Comparison of ENCODE assay signal across 9 mouse cellular contexts in genomic region chr3:96937606-96938005, GRCm38 (mm10). TPM values are rescaled to one million over a fixed set of nuclear protein-coding genes. Genes with fewer than 3 reads are reported as not detected.
DNase-seq lines count a peak whose midpoint lies in the region; ATAC-seq lines count a peak whose summit lies in the region.
"Had no signal": no experiment of that assay in that cellular context is flagged by ENCODE, and none has a peak within 500 bp of the region (broad histone marks: within the 10 kb centered on the region; RNA-seq: fewer than 3 reads in every experiment).

No protein-coding gene starts in this region.

- peak; percentile 41; the same call in 1 of the 2 replicates for ATAC-seq in embryonic facial prominence, embryonic 11.5 days (replicated peaks; ENCODE audit: insufficient number of reproducible peaks, low FRiP score, low TSS enrichment, low read depth)
- ATAC-seq in hindbrain, embryonic 12.5 days (ENCODE audit: low FRiP score), result peak; percentile 75
- peak; percentile 72 for ATAC-seq in midbrain, embryonic 14.5 days (ENCODE audit: low FRiP score, low TSS enrichment)

- H3K4me2 ChIP-seq in embryonic facial prominence, embryonic 11.5 days (ENCODE audit: low read depth, low read length), result no peak overlapping the region
- no peak overlapping the region for H3K4me2 ChIP-seq in hindbrain, embryonic 12.5 days (replicated peaks)
- no peak overlapping the region for H3K4me2 ChIP-seq in midbrain, embryonic 14.5 days (ENCODE audit: low read length)

- no peaks in the 10 kb centered on the region for H3K27me3 ChIP-seq in embryonic facial prominence, embryonic 11.5 days (ENCODE audit: control insufficient read depth, insufficient read depth, low read length)
- peaks cover 23% of the 10 kb centered on the region for H3K27me3 ChIP-seq in embryonic facial prominence, embryonic 10.5 days (replicated peaks; ENCODE audit: low read depth, poor library complexity, severe bottlenecking)
- H3K27me3 ChIP-seq in hindbrain, embryonic 12.5 days, result peaks cover 24% of the 10 kb centered on the region
- H3K27me3 ChIP-seq in midbrain, embryonic 14.5 days (ENCODE audit: control insufficient read depth, insufficient read depth, low read length), result no peaks in the 10 kb centered on the region

- DNase-seq in embryonic facial prominence, embryonic 11.5 days (ENCODE audit: low spot score), result no peak
- DNase-seq in embryonic facial prominence, embryonic 10.5 days (ENCODE audit: low spot score), result no peak
- DNase-seq in MN1 (ENCODE audit: low spot score), result peak; percentile 35
- DNase-seq in midbrain, embryonic 14.5 days, result peak; percentile 77
- no peak for DNase-seq in gastrocnemius, adult 18-20 months (ENCODE audit: low spot score)
- no peak for DNase-seq in adrenal gland, adult 2 months
- no peak for DNase-seq in thymus, postnatal 4 days
- DNase-seq: lung, adult 2 months had no signal

- H3K9me3 ChIP-seq in embryonic facial prominence, embryonic 11.5 days (replicated peaks; ENCODE audit: control insufficient read depth, low read length), result no peaks in the 10 kb centered on the region
- no peaks in the 10 kb centered on the region for H3K9me3 ChIP-seq in embryonic facial prominence, embryonic 10.5 days
- no peaks in the 10 kb centered on the region for H3K9me3 ChIP-seq in hindbrain, embryonic 12.5 days (replicated peaks)
- no peaks in the 10 kb centered on the region for H3K9me3 ChIP-seq in midbrain, embryonic 14.5 days (ENCODE audit: control insufficient read depth, low read length)

- H3K36me3 ChIP-seq in embryonic facial prominence, embryonic 11.5 days (replicated peaks; ENCODE audit: control insufficient read depth, insufficient read depth, low read depth, low read length), result no peaks in the 10 kb centered on the region
- no peaks in the 10 kb centered on the region for H3K36me3 ChIP-seq in embryonic facial prominence, embryonic 10.5 days (replicated peaks)
- no peaks in the 10 kb centered on the region for H3K36me3 ChIP-seq in hindbrain, embryonic 12.5 days
- no peaks in the 10 kb centered on the region for H3K36me3 ChIP-seq in midbrain, embryonic 14.5 days (ENCODE audit: control insufficient read depth, insufficient read depth, low read length)

- 35% methylated on average over 5 of the region's 5 CpGs for WGBS in embryonic facial prominence, embryonic 11.5 days
- WGBS in embryonic facial prominence, embryonic 10.5 days, result 40% methylated on average over 5 of the region's 5 CpGs
- 17% methylated on average over 5 of the region's 5 CpGs for WGBS in hindbrain, embryonic 12.5 days
- 3% methylated on average over 5 of the region's 5 CpGs for WGBS in midbrain, embryonic 14.5 days

- no peak overlapping the region for H3K9ac ChIP-seq in embryonic facial prominence, embryonic 11.5 days (replicated peaks; ENCODE audit: low read length)
- no peak overlapping the region for H3K9ac ChIP-seq in hindbrain, embryonic 12.5 days
- no peak overlapping the region; the same call in 1 of the 2 replicates for H3K9ac ChIP-seq in midbrain, embryonic 14.5 days (replicated peaks; ENCODE audit: low read length)

- H3K4me3 ChIP-seq in embryonic facial prominence, embryonic 11.5 days (ENCODE audit: low read depth, low read length), result no peak overlapping the region
- no peak overlapping the region for H3K4me3 ChIP-seq in embryonic facial prominence, embryonic 10.5 days
- H3K4me3 ChIP-seq in hindbrain, embryonic 12.5 days, result no peak overlapping the region
- no peak overlapping the region for H3K4me3 ChIP-seq in midbrain, embryonic 14.5 days (replicated peaks; ENCODE audit: low read depth, low read length)

- H3K27ac ChIP-seq in embryonic facial prominence, embryonic 11.5 days (replicated peaks; ENCODE audit: low read depth, low read length), result no peak overlapping the region
- no peak overlapping the region; the same call in 1 of the 2 replicates for H3K27ac ChIP-seq in embryonic facial prominence, embryonic 10.5 days (replicated peaks)
- H3K27ac ChIP-seq in hindbrain, embryonic 12.5 days, result 0 out of 2 replicates have a peak overlapping the region, but pooled peaks have one; percentile 30
- H3K27ac ChIP-seq in midbrain, embryonic 14.5 days (replicated peaks; ENCODE audit: low read depth, low read length), result peak overlapping the region; percentile 49; the same call in 1 of the 2 replicates

- no peaks in the 10 kb centered on the region for H3K4me1 ChIP-seq in embryonic facial prominence, embryonic 11.5 days (ENCODE audit: control insufficient read depth, insufficient read depth, low read length)
- peaks cover 21% of the 10 kb centered on the region for H3K4me1 ChIP-seq in embryonic facial prominence, embryonic 10.5 days
- H3K4me1 ChIP-seq in hindbrain, embryonic 12.5 days, result peaks cover 17% of the 10 kb centered on the region
- peaks cover 14% of the 10 kb centered on the region for H3K4me1 ChIP-seq in midbrain, embryonic 14.5 days (ENCODE audit: control insufficient read depth, insufficient read depth, low read length)

RNA-seq across cellular contexts. Expression of gene Gja8, which starts 11.8 kb away (rescaled TPM):
- polyA plus RNA-seq in embryonic facial prominence, embryonic 11.5 days (2014; fragmentation: Nextera tagmentation; extraction: Ambion mirVana), result 0.49 and 2.5 TPM in 2 replicates
- 0.02 and 0.05 TPM in 2 replicates for polyA plus RNA-seq in embryonic facial prominence, embryonic 10.5 days (2016; fragmentation: Nextera tagmentation; extraction: Ambion mirVana)
- 0.03 and 0.05 TPM in 2 replicates for polyA plus RNA-seq in hindbrain, embryonic 12.5 days (2016; fragmentation: Nextera tagmentation; extraction: Ambion mirVana)
- 0.05 TPM in 1 of 2 replicates, not detected in the other for polyA plus RNA-seq in midbrain, embryonic 14.5 days (2014; fragmentation: Nextera tagmentation; extraction: Ambion mirVana)
- not detected for total RNA-seq in gastrocnemius, adult 18-20 months (2021)
- total RNA-seq in adrenal gland, adult 2 months (2021), result not detected
- polyA plus RNA-seq in adrenal gland, adult 2 months (2012; rRNA removed), result not detected in 2 replicates
- polyA plus RNA-seq: lung, adult 2 months had no signal

RNA-seq across cellular contexts. Expression of gene Gpr89, which starts 32.5 kb away (rescaled TPM):
- 41.6 and 41.9 TPM in 2 replicates for polyA plus RNA-seq in embryonic facial prominence, embryonic 11.5 days (2014; fragmentation: Nextera tagmentation; extraction: Ambion mirVana)
- 38.1 and 42.2 TPM in 2 replicates for polyA plus RNA-seq in embryonic facial prominence, embryonic 10.5 days (2016; fragmentation: Nextera tagmentation; extraction: Ambion mirVana)
- 40.1 and 44.5 TPM in 2 replicates for polyA plus RNA-seq in hindbrain, embryonic 12.5 days (2016; fragmentation: Nextera tagmentation; extraction: Ambion mirVana)
- 39.5 and 40.7 TPM in 2 replicates for polyA plus RNA-seq in midbrain, embryonic 14.5 days (2014; fragmentation: Nextera tagmentation; extraction: Ambion mirVana)
- 10 to 100 TPM; 17.6 to 18.2 TPM for total RNA-seq in gastrocnemius, adult 18-20 months (2021)
- total RNA-seq in adrenal gland, adult 2 months (2021), result 10 to 100 TPM; 27.9 to 34.4 TPM
- 8.6 and 10.7 TPM in 2 replicates for polyA plus RNA-seq in adrenal gland, adult 2 months (2012; rRNA removed)

RNA-seq across cellular contexts. Expression of gene Gja5, which starts 33.1 kb away (rescaled TPM):
- 3.0 and 3.9 TPM in 2 replicates for polyA plus RNA-seq in embryonic facial prominence, embryonic 11.5 days (2014; fragmentation: Nextera tagmentation; extraction: Ambion mirVana)
- 9.4 and 9.6 TPM in 2 replicates for polyA plus RNA-seq in embryonic facial prominence, embryonic 10.5 days (2016; fragmentation: Nextera tagmentation; extraction: Ambion mirVana)
- polyA plus RNA-seq in hindbrain, embryonic 12.5 days (2016; fragmentation: Nextera tagmentation; extraction: Ambion mirVana), result 5.8 and 8.3 TPM in 2 replicates
- 1.2 and 2.0 TPM in 2 replicates for polyA plus RNA-seq in midbrain, embryonic 14.5 days (2014; fragmentation: Nextera tagmentation; extraction: Ambion mirVana)
- 1 to 10 TPM; 1.7 to 2.8 TPM for total RNA-seq in gastrocnemius, adult 18-20 months (2021)
- total RNA-seq in adrenal gland, adult 2 months (2021), result 1 to 10 TPM; 1.7 to 2.1 TPM
- 1.4 and 1.6 TPM in 2 replicates for polyA plus RNA-seq in adrenal gland, adult 2 months (2012; rRNA removed)

Comparison
In these comparisons a context has a peak if more than half of its experiments do, and no peak if none do; other contexts are left out.
1. DNase-seq: peak in MN1 (single experiment) and midbrain, embryonic 14.5 days (single experiment); none in embryonic facial prominence, embryonic 11.5 days (single experiment), embryonic facial prominence, embryonic 10.5 days (single experiment), gastrocnemius, adult 18-20 months (single experiment), adrenal gland, adult 2 months (single experiment) and thymus, postnatal 4 days (single experiment).
2. H3K27ac ChIP-seq: peak in hindbrain, embryonic 12.5 days (single experiment) and midbrain, embryonic 14.5 days (single experiment); none in embryonic facial prominence, embryonic 11.5 days (single experiment) and embryonic facial prominence, embryonic 10.5 days (single experiment).
3. Peak in every context shown above with its lines, with median percentiles within 50 percentile points of each other: ATAC-seq.